Comparison of ENCODE assay signal across 16 mouse cellular contexts in genomic region chr9:32971926-32972325, GRCm38 (mm10).
DNase-seq lines count a peak whose midpoint lies in the region; ATAC-seq and TF ChIP-seq lines count a peak whose summit lies in the region.
"Had no signal": no experiment of that assay in that cellular context is flagged by ENCODE, and none has a peak within 500 bp of the region (broad histone marks: within the 10 kb centered on the region; RNA-seq: fewer than 3 reads in every experiment).

No protein-coding gene starts in this region.

- no peak overlapping the region for H3K9ac ChIP-seq in embryonic facial prominence, embryonic 15.5 days
- no peak overlapping the region for H3K9ac ChIP-seq in heart, postnatal 0 days (replicated peaks; ENCODE audit: low read depth, low read length)
- H3K9ac ChIP-seq in limb, embryonic 14.5 days (ENCODE audit: low read depth, low read length, severe bottlenecking) = no peak overlapping the region
- H3K9ac ChIP-seq: forebrain, embryonic 12.5 days; liver, embryonic 15.5 days; midbrain, embryonic 12.5 days had no signal

- TF ChIP-seq CTCF in heart, postnatal 0 days (IDR thresholded peaks at IDR 0.05; ENCODE audit: low read depth) = no peak

- no peak overlapping the region for H3K4me2 ChIP-seq in embryonic facial prominence, embryonic 15.5 days (replicated peaks)
- H3K4me2 ChIP-seq in heart, postnatal 0 days (ENCODE audit: low read depth, low read length) = no peak overlapping the region
- no peak overlapping the region for H3K4me2 ChIP-seq in limb, embryonic 14.5 days (replicated peaks; ENCODE audit: low read depth, low read length, severe bottlenecking)
- H3K4me2 ChIP-seq: forebrain, embryonic 12.5 days; liver, embryonic 15.5 days; midbrain, embryonic 12.5 days had no signal

- no peak overlapping the region for H3K27ac ChIP-seq in heart, embryonic 10.5 days
- H3K27ac ChIP-seq in embryonic facial prominence, embryonic 15.5 days (replicated peaks) = 0 out of 2 replicates have a peak overlapping the region, but pooled peaks have one; percentile 11
- peak overlapping the region; percentile 58 for H3K27ac ChIP-seq in heart, postnatal 0 days (ENCODE audit: low read depth)
- peak overlapping the region; percentile 45 for H3K27ac ChIP-seq in limb, embryonic 14.5 days (replicated peaks; ENCODE audit: low read depth, low read length)
- H3K27ac ChIP-seq: forebrain, embryonic 12.5 days; layer of hippocampus, adult 2 months; liver, embryonic 15.5 days; macrophage; midbrain, embryonic 12.5 days had no signal

- no peaks in the 10 kb centered on the region for H3K27me3 ChIP-seq in heart, embryonic 10.5 days (ENCODE audit: insufficient read depth, poor library complexity, severe bottlenecking)
- no peaks in the 10 kb centered on the region for H3K27me3 ChIP-seq in embryonic facial prominence, embryonic 15.5 days
- H3K27me3 ChIP-seq in heart, postnatal 0 days (ENCODE audit: control insufficient read depth, insufficient read depth, low read length) = no peaks in the 10 kb centered on the region
- no peaks in the 10 kb centered on the region for H3K27me3 ChIP-seq in limb, embryonic 14.5 days (ENCODE audit: control insufficient read depth, insufficient read depth, low read length)
- H3K27me3 ChIP-seq: liver, embryonic 15.5 days; midbrain, embryonic 12.5 days had no signal

- no peak overlapping the region for H3K4me3 ChIP-seq in heart, embryonic 10.5 days
- no peak overlapping the region for H3K4me3 ChIP-seq in embryonic facial prominence, embryonic 15.5 days (replicated peaks)
- H3K4me3 ChIP-seq in heart, postnatal 0 days (ENCODE audit: low read depth, low read length) = no peak overlapping the region
- H3K4me3 ChIP-seq in limb, embryonic 14.5 days (replicated peaks; ENCODE audit: low read length) = no peak overlapping the region
- H3K4me3 ChIP-seq: forebrain, embryonic 12.5 days; layer of hippocampus, adult 2 months; liver, embryonic 15.5 days; midbrain, embryonic 12.5 days; myocyte had no signal

- no peak for ATAC-seq in embryonic facial prominence, embryonic 15.5 days (ENCODE audit: insufficient number of reproducible peaks, low FRiP score, low TSS enrichment, low read depth)
- ATAC-seq in heart, postnatal 0 days (ENCODE audit: insufficient read depth, low read depth) = no peak
- peak; percentile 26; the same call in 1 of the 2 replicates for ATAC-seq in limb, embryonic 14.5 days (ENCODE audit: low FRiP score, low read depth)

- peak; percentile 56 for DNase-seq in heart, adult 8-10 months (ENCODE audit: low spot score)
- DNase-seq in heart, embryonic 10.5 days (ENCODE audit: low spot score) = no peak
- no peak for DNase-seq in heart, postnatal 0 days (ENCODE audit: low spot score)
- DNase-seq in limb, embryonic 14.5 days (ENCODE audit: low spot score) = peak; percentile 45
- DNase-seq in spleen, postnatal 10 days (ENCODE audit: low spot score in 2 of 2) = no peak
- no peak for DNase-seq in left cerebral cortex, postnatal 4 days
- DNase-seq: adrenal gland, adult 2 months; cerebellum, adult 2 months had no signal

- no peaks in the 10 kb centered on the region for H3K9me3 ChIP-seq in heart, embryonic 10.5 days
- no peaks in the 10 kb centered on the region for H3K9me3 ChIP-seq in embryonic facial prominence, embryonic 15.5 days (replicated peaks)
- H3K9me3 ChIP-seq in heart, postnatal 0 days (replicated peaks; ENCODE audit: control insufficient read depth, low read length) = no peaks in the 10 kb centered on the region
- H3K9me3 ChIP-seq in limb, embryonic 14.5 days (ENCODE audit: control insufficient read depth, low read length) = no peaks in the 10 kb centered on the region
- H3K9me3 ChIP-seq: forebrain, embryonic 12.5 days; G1E; liver, embryonic 15.5 days; midbrain, embryonic 12.5 days had no signal

- no peak for TF ChIP-seq EP300 in heart, postnatal 0 days (IDR thresholded peaks at IDR 0.05; ENCODE audit: low read depth)

- no peaks in the 10 kb centered on the region for H3K4me1 ChIP-seq in heart, embryonic 10.5 days
- H3K4me1 ChIP-seq in embryonic facial prominence, embryonic 15.5 days = 0 out of 2 replicates have a peak, but pooled peaks cover 7% of the 10 kb centered on the region
- H3K4me1 ChIP-seq in heart, postnatal 0 days (ENCODE audit: control insufficient read depth, insufficient read depth) = peaks cover 5% of the 10 kb centered on the region; the same call in 1 of the 2 replicates
- peaks cover 31% of the 10 kb centered on the region for H3K4me1 ChIP-seq in limb, embryonic 14.5 days (ENCODE audit: control insufficient read depth, insufficient read depth, low read length)
- H3K4me1 ChIP-seq: liver, embryonic 15.5 days; midbrain, embryonic 12.5 days had no signal

- TF ChIP-seq POLR2A in limb, embryonic 14.5 days (IDR thresholded peaks at IDR 0.05; ENCODE audit: borderline replicate concordance, extremely low read depth, insufficient read depth, insufficient read length) = no peak

- WGBS in heart, embryonic 10.5 days = 85% methylated on average over 7 of the region's 7 CpGs
- WGBS in embryonic facial prominence, embryonic 15.5 days = 62% methylated on average over 7 of the region's 7 CpGs
- WGBS in heart, postnatal 0 days = 72% methylated on average over 7 of the region's 7 CpGs
- WGBS in limb, embryonic 14.5 days = 54% methylated on average over 7 of the region's 7 CpGs

- intact Hi-C loops in left cerebral cortex, postnatal 4 days (cut with DNase I) = no loop called here

- H3K36me3 ChIP-seq in heart, embryonic 10.5 days = no peaks in the 10 kb centered on the region
- no peaks in the 10 kb centered on the region for H3K36me3 ChIP-seq in embryonic facial prominence, embryonic 15.5 days
- no peaks in the 10 kb centered on the region for H3K36me3 ChIP-seq in heart, postnatal 0 days (replicated peaks; ENCODE audit: control insufficient read depth, insufficient read depth, low read length)
- H3K36me3 ChIP-seq in limb, embryonic 14.5 days (ENCODE audit: control insufficient read depth, insufficient read depth, low read length) = no peaks in the 10 kb centered on the region
- H3K36me3 ChIP-seq: forebrain, embryonic 12.5 days; G1E; liver, embryonic 15.5 days; midbrain, embryonic 12.5 days had no signal

Comparison
In these comparisons a context has a peak if more than half of its experiments do, and no peak if none do; other contexts are left out.
1. DNase-seq: peak in heart, adult 8-10 months (single experiment) and limb, embryonic 14.5 days (single experiment); none in heart, embryonic 10.5 days (single experiment), heart, postnatal 0 days (single experiment), spleen, postnatal 10 days (0 of 2) and left cerebral cortex, postnatal 4 days (single experiment).